Mouse (Mus musculus) erythroblast, embryonic 14.5 days (primary cell): ENCODE data around the gene Ermard.
"Not testable (repeated sequence)": the region's sequence is repeated elsewhere in the genome, so short reads cannot be mapped to it uniquely, and the experiment has no call there.

Experiments used
- GATA1 ChIP-seq: IDR thresholded peaks from 2 replicates; pipeline ENCODE4 v1.6.1; 2012; ENCODE audit warnings: low read length, inconsistent platforms, mixed read lengths
- TAL1 ChIP-seq: IDR thresholded peaks from 3 replicates; pipeline ENCODE4 v1.6.1; 2012; ENCODE audit warnings: low read length, inconsistent platforms, mixed read lengths

DNA sequence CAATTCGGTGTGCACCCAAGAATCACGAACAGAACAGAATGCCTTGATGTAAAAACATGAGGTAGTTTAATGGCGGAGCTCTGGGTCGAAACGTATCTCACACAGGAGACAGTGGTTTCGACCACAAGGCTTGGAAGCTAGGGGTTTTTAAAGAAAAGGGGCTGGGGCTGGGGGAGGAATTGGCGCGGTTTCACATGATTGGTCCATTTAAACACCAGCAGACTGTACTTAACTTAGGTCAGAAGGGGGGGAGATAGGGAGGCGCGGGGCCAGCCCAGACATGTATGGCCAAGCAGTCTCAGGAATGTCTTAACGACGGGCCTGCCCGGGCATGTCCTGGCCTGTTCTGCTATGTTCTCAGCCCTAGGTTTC is 12.8 kb downstream of the Ermard start:
- TF ChIP-seq TAL1, GATA1: not testable (repeated sequence)
